27 mouse cellular contexts compared by ENCODE assay signal in the genomic region with DNA sequence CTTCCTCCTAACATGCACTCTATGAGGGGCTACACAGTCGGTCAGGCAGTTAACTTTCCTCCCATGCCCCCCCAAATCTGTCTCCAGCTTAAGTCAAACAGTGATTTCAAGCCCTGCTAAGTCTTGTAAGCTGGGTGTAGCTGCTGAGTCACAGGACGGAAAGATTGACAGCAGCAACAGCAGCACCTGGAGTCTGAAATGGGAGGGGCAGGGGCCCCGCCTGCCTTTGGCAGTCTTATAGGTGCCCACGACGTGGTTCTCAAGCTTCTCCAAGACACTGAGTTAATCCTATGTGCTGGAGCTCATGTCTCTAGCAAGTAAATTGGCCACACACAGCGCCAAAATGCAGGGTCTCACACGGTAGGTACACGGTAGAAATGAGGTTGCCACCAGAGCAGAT. TPM values are rescaled to one million over a fixed set of nuclear protein-coding genes. Genes with fewer than 3 reads are reported as not detected.
DNase-seq lines count a peak whose midpoint lies in the region; ATAC-seq lines count a peak whose summit lies in the region.
"Had no signal": no experiment of that assay in that cellular context is flagged by ENCODE, and none has a peak within 500 bp of the region (broad histone marks: within the 10 kb centered on the region; RNA-seq: fewer than 3 reads in every experiment).

No protein-coding gene starts in this region.

- H3K9ac ChIP-seq in stomach, embryonic 14.5 days (replicated peaks; ENCODE audit: low read depth, low read length), result no peak overlapping the region
- H3K9ac ChIP-seq: heart, embryonic 13.5 days; liver, embryonic 15.5 days had no signal

- H3K4me2 ChIP-seq in stomach, embryonic 14.5 days (replicated peaks; ENCODE audit: low read depth, low read length), result no peak overlapping the region
- H3K4me2 ChIP-seq: heart, embryonic 13.5 days; liver, embryonic 15.5 days had no signal

- no peaks in the 10 kb centered on the region for H3K27me3 ChIP-seq in stomach, embryonic 14.5 days (ENCODE audit: control insufficient read depth, insufficient read depth, low read length)
- H3K27me3 ChIP-seq: heart, embryonic 13.5 days; liver, embryonic 15.5 days; megakaryocyte, embryonic 14.5 days had no signal

- no peaks in the 10 kb centered on the region for H3K9me3 ChIP-seq in stomach, embryonic 14.5 days (ENCODE audit: control insufficient read depth, low read depth, low read length)
- H3K9me3 ChIP-seq: G1E; heart, embryonic 13.5 days; liver, embryonic 15.5 days; megakaryocyte, embryonic 14.5 days had no signal

- H3K36me3 ChIP-seq in stomach, embryonic 14.5 days (ENCODE audit: control insufficient read depth, insufficient read depth, low read length), result no peaks in the 10 kb centered on the region; the same call in 1 of the 2 replicates
- H3K36me3 ChIP-seq: G1E had no signal

- no peak for ATAC-seq in CD4-positive, CD25-positive, alpha-beta regulatory T cell, adult 4 months
- peak; percentile 30; the same call in 1 of the 2 replicates for ATAC-seq in stomach, embryonic 14.5 days (ENCODE audit: insufficient number of reproducible peaks, insufficient read depth, low FRiP score, low read depth)
- ATAC-seq: hindbrain, postnatal 0 days; midbrain, embryonic 16.5 days had no signal

- WGBS in stomach, embryonic 14.5 days, result 80% methylated on average over 8 of the region's 8 CpGs

- peak; percentile 37 for DNase-seq in CD4-positive, CD25-positive, alpha-beta regulatory T cell, adult 2 months (ENCODE audit: low read depth, low spot score)
- DNase-seq in spleen, postnatal 36 days (ENCODE audit: low spot score in 2 of 2), result peak; percentile 46 to 54
- DNase-seq in spleen, adult 18-20 months, result no peak
- peak; percentile 64 for DNase-seq in induced T-regulatory cell, adult 2 months (ENCODE audit: low read depth)
- no peak for DNase-seq in embryo, embryonic 10 days (ENCODE audit: low spot score)
- no peak for DNase-seq in adrenal gland, postnatal 25 days
- DNase-seq: cerebellum, adult 11 months; cerebellum, postnatal 36 days; gastrocnemius, postnatal 36 days; heart, postnatal 4 days; kidney, adult 9 months; kidney, postnatal 4 days; lung, postnatal 10 days; right cerebral cortex, adult 18-20 months had no signal

- no peak overlapping the region for H3K27ac ChIP-seq in stomach, embryonic 14.5 days (ENCODE audit: low read length)
- H3K27ac ChIP-seq: heart, embryonic 13.5 days; hindbrain, postnatal 0 days; liver, embryonic 15.5 days had no signal

- H3K4me3 ChIP-seq in stomach, embryonic 14.5 days (ENCODE audit: low read depth, low read length), result no peak overlapping the region
- H3K4me3 ChIP-seq: heart, embryonic 13.5 days; liver, embryonic 15.5 days; megakaryocyte, embryonic 14.5 days had no signal

- no peaks in the 10 kb centered on the region for H3K4me1 ChIP-seq in stomach, embryonic 14.5 days (ENCODE audit: control insufficient read depth, insufficient read depth, low read length)

RNA-seq across cellular contexts. Expression of a gene that starts 31.1 kb away (rescaled TPM):
- polyA plus RNA-seq in CD4-positive, CD25-positive, alpha-beta regulatory T cell, adult 4 months (2017; shearing (Covaris generic)), result under 1 TPM in 1 of 2 experiments, not detected in 1; 0.30 TPM
- polyA plus RNA-seq in stomach, embryonic 14.5 days (2014; fragmentation: Nextera tagmentation; extraction: Ambion mirVana), result not detected in 2 replicates
- not detected in 2 replicates for total RNA-seq in adrenal gland, postnatal 25 days (2021)
- total RNA-seq: gastrocnemius, postnatal 36 days; heart, postnatal 4 days; layer of hippocampus, postnatal 25 days; left cerebral cortex, postnatal 14 days had no signal
- polyA plus RNA-seq: embryonic facial prominence, embryonic 11.5 days; G1E; heart, embryonic 13.5 days; limb, embryonic 14.5 days; liver, embryonic 15.5 days; midbrain, embryonic 16.5 days; neural tube, embryonic 11.5 days had no signal

Comparison
In these comparisons a context has a peak if more than half of its experiments do, and no peak if none do; other contexts are left out.
1. DNase-seq: peak in CD4-positive, CD25-positive, alpha-beta regulatory T cell, adult 2 months (single experiment), spleen, postnatal 36 days (2 of 2) and induced T-regulatory cell, adult 2 months (single experiment); none in spleen, adult 18-20 months (0 of 2), embryo, embryonic 10 days (single experiment) and adrenal gland, postnatal 25 days (single experiment).